Mouse (Mus musculus) kidney, adult 8-10 months (tissue): ENCODE measurements at regions not wholly inside any gene's neighbourhood (a gene's known extent, or its start where the extent isn't known, plus 50 kb on each side); places are given as distances from the start of the nearest gene placed in this dataset.
"Not testable (repeated sequence)": the region's sequence is repeated elsewhere in the genome, so short reads cannot be mapped to it uniquely, and the experiment has no call there.

Experiments
- DNase-seq, 2 experiments: peaks; one replicate each; pipeline ENCODE4 v3.0.0; 2022

DNA sequence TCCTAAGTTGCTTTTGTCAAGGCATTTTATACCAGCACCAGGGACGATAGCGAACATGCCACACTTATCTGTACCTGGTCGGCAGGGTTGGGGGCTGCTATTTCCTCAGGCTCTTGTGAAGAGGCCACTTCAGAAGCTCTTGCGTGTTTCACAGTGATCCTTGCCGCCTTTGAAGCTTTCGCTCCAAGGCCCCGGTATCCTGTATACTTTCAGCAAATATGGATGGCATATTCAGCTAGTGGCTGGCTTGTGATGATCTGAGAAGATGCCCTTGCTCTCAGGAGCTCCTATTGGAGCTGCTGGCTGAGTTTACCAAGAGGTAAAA lies 186.8 kb downstream of the 1810013L24Rik start:
- no peak for DNase-seq

DNA sequence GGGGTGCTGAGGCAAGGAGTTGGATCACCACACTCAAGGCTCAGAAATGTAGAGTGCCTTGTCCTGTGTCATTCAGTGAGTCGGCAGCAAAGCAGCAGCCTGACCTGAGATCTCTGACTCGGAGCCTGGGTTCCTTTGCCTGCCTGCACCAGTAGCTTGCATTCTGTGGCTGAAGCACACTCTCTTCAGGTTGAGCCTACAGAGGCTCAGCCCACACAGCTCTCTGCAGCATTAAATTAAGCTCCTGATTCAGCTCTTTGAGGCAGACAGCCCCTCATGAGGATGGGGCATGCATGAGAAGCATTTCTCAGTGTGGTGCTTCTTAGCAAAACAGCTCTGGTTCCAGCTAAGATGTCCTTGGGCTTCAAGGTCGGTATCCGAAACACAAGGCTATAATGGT lies 200.8 kb downstream of the 1810013L24Rik start:
- no peak for DNase-seq

DNA sequence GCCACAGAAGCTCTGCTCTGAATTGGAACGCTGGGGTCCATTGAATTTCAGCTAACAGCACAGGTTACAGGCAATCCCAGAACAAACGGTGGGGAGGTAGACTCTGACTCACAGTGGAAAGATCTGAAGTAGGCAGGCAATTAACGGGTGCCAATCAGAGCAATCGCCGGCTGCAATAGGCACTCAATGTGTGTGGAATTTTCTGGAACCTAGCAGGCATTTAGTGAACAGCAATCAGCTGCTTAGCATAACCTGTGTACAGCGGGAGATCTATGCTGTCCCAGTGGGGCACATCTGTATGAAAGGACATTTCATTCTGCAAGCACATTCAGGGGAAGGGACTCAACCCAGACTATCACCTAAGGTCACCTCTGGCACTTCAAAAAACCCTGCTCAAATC lies 213.4 kb downstream of the 1810013L24Rik start:
- DNase-seq, result no peak

DNA sequence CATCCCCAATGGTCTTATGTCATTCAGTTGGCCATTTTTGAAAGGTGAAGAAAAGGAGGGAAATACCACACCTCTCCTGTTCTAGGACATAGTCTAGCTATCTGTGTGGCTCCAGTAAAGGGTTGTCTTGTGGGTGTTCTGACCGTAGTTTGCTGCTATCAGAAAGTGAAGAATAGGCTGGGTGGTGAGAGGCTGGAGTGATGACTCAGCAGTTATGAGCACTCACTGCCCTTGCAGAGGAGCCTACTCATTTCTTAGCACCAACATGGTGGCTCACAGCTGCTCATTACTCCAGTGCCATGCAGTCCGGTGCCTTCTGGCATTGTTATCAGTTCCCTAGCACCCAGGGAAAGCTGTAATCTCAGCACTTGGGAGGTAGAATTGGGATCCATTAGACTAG lies 217.0 kb downstream of the 1810013L24Rik start:
- DNase-seq, result no peak

DNA sequence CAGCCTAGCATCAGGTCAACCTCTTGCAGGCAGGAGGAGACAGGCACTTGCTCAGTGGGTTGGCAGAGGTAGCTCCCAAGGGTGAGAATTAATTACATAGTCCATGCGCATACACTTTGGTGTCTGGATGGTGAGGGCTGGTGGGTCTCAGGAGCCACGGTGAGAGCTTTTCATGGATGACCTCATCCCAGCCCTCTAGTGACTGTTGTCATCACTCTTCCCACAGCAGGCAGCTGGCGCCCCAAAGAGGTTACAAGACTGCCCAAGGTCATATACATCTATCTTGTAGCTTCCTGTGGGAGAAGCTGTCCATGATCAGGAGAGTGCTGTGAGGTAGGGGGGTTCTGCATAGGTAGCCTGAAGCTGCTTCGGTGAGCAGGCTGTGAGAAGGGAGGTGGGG lies 224.5 kb downstream of the 1810013L24Rik start:
- DNase-seq, result no peak

DNA sequence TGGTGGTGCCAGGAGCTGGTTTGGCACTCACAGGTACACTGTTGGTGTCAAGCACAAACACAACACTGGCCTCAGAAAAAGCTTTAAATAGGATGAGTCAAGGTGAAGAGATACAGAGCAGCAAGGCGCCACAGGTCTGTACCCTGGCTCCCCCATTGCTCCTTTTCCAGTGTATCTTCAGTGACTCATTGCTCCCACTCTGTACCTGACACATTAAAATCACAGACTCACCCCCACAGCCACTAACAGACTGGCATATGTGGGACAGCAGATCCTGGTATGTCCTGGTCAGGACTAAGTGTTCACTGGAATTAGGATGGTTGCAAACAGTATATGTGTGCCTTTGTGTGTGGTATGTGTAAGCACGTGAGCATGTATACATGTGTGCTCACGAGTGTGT lies 226.5 kb downstream of the 1810013L24Rik start:
- no peak for DNase-seq

DNA sequence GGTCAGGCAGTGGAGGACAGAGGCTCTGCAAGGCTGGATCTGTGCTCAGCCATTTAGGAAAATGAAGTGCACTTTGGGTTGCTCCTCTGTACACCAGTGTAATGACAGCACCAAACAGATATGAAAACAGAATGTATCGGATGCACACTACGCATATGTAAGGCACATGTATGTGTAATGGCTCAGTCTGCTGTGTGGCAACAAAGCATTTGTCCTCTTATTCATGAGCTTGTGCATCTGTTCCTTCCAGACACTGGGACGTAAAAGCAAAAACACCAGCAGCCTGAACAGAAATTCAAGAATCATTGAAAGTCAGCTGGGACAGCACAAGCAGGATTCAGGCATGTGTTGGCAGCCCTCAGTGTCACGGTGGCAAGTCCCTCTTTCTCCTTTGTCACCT lies 241.6 kb downstream of the 1810013L24Rik start:
- DNase-seq, result no peak

DNA sequence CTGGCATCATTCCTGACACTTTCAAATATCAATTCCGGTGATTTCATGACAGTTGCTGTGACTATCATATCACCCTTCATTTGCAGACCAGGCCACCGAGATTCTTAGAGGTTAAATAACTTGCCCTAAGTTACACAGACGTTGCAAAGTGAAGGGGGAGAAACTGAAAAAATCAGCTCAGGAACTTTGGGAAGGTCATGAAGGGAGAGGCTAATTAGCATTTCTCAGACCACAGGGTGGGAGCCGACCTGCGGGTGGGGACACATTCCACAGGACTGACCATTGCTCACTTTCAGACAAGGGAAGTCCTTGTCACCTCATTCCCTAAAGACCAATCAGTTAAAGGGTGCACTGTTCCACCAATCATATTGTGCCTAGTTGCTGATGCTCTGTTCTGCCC lies 242.1 kb downstream of the 1810013L24Rik start:
- DNase-seq, result not testable (repeated sequence)

DNA sequence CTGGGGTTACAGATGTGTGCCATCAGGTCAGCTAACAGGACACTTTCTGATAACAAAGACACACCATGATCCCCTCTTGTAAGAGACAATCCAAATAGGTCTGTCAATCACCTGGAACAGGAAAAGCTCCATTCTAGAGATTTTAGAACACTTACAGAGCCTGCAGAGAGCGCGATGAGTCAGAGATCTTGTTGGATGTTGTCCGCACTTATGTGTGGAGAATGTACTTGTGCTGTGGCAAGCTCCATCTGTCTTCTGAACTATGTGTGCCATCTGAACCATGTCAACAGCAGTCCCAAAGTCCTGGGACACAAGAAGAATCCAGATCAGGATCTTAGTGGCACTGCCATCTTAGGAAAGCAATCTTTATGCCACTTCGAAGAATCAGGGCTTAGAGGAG lies 244.4 kb downstream of the 1810013L24Rik start:
- DNase-seq, result no peak

DNA sequence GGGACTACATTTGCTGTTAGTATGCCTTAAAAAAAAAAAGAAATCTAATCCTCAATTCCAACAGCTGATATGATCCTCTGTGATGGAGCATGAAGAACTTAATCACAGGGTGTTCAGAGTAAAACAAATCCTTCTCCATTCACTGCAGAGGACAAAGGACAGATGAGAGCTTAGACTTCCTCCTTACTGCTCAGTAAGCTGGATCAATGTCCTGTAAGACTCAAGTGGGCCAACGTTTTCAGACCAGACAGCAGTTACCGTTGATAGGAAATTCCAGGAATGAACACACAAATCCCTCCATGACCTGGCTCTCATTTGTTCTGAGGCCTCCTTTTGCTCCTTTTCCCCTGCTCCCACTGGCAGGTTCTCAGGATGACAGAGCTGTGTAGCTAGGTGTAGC lies 247.6 kb downstream of the 1810013L24Rik start:
- DNase-seq, result no peak

DNA sequence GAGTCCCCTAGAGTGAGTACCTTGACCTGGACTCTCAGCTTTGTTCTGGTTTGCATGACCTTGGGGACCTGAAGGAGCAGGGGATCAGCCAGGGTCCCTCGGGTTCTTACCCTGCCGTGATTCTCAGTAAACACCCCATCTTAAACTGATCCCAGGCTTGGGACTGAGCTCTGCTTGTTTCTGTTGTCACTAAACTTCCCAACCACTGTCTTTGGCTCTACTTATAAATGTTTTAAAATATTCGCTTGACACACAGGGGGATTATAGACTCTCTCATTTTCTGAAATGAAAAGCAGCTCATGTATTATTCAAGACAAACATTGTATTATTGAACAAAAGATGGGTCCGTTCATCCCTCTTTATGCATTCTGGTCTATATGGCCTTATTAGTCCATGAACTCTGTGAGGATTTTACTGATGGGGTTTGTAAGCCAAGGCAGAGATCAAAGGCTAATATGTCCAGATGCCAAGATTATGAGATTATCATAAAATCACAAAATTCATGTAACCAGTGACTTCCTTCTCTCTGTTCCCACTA lies 248.6 kb downstream of the 1810013L24Rik start:
- no peak for DNase-seq

DNA sequence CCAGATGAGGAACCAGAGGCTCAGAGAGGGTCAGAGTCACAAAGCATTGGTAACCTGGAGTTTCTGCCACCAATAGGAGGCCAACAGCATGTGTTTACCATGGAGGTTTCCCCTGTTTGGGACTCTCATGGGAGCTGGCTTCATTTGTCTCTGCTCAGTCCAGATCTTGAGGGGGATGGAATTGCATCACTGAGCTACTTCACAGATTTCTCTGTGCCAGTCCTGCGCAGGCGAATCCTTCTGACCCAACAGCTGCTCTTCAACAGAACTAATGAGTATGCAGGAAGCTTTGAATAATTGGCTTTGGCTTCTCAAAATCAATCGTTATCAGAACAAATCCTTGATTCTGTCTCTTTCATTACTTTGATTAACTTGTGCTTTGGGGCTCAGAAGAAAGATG lies 253.1 kb downstream of the 1810013L24Rik start:
- no peak for DNase-seq

DNA sequence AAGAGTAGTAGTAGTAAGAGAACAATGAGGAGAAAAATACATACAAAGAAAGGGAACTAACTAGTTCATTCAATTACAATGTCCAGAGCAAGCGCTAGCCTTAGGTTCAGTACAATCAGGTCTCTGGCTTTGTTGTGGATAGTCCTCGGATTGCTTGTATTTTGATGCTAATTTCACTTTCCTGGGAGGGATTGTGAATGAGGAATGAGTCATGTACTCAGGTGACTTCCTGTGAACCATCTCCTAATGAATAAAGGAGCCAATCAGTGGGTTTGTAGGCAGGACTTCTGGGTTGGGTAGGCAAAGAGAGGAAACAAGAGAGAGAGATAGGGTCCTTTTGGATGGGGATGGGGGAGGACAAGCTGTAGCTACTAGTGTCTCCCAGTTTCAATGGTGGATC lies 253.8 kb downstream of the 1810013L24Rik start:
- no peak for DNase-seq

DNA sequence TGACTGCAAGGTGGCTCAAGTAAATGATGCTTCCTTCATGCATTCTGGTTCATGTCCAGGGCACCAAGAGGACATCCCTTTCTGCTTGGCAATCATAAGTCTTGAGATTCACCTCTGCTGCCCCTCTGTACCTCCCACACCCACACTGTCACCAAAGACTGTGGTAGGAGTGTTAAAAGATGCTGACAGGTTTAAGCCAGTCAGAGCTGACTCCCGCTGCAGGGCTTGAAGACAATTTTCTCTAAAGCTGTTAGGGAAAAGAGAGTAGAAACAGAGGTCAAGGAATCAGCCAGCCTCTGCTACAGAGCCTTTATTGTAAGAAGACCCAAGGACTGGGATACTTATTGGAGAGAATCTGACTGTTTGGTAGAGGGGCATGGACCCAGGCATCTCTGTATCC lies 254.7 kb downstream of the 1810013L24Rik start:
- no peak for DNase-seq

DNA sequence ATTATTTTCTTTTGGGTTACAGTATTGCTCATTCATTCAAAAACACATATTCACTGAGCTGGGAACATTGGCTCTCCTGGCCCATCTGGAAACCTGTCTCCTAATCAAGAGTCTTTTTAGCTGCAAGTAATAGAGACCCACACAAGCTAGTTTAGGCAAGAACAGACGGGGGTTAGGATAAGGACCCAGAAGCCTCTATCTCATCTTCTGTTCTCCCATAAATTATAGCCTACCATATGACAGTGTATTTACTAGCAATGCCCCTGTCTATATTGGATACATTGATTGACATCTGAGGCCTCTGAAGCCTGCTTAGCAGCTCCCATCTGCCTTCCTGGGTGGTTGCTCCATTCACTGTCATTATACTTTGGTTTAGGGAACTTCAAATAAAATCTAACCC lies 255.2 kb downstream of the 1810013L24Rik start:
- DNase-seq, result no peak

DNA sequence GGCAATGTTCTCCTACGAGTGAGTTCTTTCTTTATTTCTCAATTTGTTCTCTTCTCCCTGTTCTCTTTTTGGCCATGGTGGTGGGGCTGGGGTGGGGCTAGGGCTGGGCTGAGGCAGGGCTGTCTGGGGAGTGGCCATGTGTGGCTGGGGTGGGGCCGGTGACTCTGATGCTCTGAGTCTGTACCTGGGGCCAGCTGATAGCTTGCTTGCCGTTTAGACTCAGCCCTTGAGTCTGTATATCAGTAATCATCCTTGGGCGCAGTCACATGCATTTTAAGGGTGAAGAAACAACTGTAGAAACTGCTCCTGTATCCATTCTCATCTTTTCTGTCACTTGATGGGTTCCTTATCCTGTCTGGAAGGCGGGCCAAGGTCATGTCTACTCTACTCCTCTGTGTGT lies 256.1 kb downstream of the 1810013L24Rik start:
- no peak for DNase-seq

DNA sequence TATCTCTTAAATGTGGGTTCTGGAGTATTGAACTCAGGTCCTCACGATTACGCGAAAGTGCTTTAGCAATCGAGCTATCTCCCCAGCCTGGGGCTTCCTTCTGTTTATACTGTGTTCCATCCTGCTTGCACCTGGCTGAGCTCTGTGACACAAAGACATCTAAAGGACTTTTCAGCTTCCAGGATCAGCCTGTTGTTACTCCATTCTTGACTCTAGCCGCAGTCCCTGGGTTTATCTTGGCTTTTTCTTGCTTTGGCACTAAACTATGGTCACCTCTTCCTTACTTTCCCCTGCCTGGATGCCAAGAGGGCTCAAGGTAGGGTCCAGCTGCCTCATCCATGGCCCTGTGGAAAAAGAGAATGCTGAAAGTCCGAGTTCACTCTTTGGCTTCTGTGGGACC lies 261.9 kb downstream of the 1810013L24Rik start:
- DNase-seq, result no peak

DNA sequence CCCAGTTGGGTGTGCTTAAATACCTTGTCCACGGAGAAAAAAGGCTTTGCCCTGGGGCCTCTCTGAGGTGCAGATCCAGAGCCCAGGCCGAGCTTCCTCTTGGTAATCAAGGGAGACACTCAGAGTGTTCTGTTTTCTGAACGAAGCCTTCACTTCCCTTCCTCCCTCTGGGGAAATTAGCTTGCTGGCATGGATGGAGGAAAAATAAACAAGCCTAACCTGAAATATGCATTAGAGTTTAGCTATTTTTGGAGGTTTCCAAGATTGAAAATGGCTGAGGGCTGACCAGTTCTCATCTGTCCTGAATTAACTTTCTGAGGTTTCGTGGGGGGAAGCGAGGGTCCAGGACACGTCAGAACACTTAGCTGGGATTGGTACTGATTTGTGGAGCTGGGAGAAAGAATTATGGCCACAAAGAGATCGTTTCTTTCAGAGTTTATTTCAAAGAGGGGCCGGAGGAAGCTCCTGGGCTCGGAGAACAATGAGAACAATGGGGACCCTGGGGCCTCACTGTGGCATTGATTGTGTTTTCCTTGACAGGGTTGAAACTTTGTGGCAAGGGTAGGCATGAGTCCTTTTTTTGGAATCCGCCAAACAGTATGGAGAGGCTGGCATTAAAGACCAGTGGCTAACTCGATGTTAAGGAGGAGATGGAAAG lies 262.4 kb downstream of the 1810013L24Rik start:
- no peak for DNase-seq

DNA sequence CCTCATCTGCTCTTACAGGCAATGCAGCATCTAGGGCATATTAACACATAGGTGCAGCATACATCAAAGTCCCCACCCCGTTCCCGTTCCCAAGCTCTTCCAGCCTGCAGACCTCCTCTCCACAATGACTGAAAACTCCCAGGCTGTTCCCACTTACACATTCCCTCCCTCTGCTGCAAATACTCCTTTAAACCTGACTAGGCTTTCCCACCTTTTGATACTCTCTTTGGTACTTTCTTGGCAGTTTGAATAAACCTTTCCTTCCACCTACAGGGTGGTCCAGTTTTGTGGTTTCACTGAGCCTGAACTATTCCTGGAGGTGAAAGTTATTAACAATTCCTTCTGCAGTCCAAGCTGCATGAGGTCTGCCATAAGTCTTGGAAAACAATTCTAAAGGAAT lies 263.7 kb downstream of the 1810013L24Rik start:
- DNase-seq, result no peak

DNA sequence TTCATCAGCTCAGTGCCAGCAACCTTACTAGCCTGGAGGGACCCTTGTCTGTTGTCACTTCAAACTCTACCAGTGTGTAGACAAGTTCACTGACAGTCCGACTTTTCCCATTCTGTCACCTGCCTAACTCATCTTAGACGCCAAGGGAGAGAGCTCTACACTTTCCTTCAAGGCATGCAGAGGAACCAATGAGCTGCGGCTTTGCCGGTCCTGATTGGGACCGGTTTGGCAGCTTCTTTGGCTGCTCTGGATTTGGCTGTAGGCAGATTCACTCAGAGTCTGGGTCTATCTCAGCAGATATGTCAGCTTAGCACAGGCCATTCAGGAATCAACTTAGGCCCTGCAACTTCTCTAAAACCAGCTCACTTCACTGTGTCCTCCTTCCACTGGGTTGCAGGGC lies 264.3 kb downstream of the 1810013L24Rik start:
- DNase-seq, result no peak

DNA sequence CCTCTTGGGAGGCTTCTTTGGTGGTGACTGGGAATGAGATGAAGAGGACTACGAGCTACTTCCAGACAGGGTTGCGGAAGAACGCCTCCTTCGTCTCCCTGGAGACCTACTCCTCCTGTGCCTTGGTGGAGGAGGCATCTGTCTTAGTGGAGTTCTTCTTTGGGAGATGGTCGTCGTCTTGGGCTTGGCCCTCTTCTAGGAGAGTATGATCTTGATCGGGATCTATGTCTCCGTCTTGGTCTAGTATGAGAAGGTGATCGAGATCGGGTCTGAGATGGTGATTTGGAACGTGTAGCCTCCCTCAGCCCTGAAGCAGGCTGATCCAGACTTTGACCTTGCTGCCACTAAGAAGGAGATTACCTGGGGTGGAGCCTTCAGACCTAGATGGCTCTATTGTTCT lies 276.3 kb downstream of the 1810013L24Rik start:
- DNase-seq, result no peak

DNA sequence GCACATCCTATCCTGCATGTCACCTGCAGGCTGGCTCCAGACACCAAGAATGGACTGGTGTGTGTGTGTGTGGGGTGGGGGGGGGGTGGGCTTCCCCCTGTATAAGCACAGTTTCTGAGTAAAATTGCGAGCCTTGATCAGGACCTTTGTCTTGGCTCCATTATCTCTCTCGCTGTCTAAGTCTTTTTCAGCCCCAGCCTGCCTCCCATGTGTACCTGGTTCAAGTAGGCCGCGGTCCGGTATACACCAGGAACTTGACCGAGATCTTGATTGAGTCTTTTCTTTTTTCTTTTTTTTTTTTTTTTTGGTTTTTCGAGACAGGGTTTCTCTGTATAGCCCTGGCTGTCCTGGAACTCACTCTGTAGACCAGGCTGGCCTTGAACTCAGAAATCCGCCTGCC lies 276.8 kb downstream of the 1810013L24Rik start:
- DNase-seq, result not testable (repeated sequence)

DNA sequence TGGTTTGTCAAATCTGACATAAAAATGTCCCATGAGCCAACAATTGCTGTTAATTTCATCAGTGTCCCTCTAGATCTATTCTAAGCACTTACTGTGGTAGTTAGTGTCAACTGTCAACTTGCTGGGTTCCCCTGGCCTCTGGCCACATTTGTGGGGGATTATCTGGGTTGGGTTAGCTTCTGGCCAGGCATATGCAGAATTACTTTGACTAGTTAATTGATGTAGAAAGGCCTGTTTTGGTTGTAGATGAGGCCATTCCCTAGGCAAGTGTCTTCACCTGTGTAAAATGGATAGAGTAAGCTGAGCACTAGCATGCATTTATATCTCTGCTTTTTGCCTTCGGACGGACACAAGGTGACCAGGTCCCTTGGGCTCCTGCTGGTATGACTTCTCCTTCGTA lies 283.9 kb downstream of the 1810013L24Rik start:
- DNase-seq, result no peak

DNA sequence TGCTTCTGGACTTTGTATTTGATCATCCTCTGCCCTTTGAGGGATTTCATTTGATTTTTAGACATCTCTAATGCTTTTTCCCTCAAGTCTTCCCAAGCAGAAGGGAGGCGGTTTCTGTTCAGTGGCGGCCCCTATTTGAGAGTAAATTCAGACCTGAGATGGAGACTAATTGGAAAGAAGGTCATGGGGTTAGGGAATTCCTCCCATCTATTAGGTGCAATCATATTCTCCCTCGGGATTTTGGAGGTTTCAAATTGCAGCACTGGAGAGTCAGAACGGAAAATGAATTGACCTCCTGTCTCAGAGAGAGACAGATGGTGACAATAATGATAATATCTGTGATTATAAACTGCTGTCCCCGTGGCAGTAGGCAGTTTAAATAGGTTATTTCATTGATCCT lies 285.6 kb downstream of the 1810013L24Rik start:
- DNase-seq, result no peak

DNA sequence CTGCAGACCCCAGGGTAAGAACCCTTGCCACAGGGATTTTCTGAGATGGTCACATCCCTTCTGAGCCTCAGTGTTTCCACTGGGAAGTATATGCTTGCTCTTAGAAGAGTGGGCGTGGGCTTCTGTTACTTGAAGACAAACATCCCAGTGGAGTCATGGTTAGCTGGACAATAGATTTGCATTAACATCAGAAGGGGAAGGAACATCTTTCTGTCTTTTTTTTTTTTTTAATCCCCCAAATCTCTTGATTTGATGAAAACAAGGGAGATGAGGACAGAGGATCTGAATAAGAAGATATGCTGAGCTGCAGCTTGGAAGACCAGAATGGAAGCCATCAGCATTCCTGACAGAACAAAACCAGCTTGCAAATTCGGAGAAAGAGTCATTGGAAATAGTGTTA lies 291.7 kb downstream of the 1810013L24Rik start:
- DNase-seq, result no peak

DNA sequence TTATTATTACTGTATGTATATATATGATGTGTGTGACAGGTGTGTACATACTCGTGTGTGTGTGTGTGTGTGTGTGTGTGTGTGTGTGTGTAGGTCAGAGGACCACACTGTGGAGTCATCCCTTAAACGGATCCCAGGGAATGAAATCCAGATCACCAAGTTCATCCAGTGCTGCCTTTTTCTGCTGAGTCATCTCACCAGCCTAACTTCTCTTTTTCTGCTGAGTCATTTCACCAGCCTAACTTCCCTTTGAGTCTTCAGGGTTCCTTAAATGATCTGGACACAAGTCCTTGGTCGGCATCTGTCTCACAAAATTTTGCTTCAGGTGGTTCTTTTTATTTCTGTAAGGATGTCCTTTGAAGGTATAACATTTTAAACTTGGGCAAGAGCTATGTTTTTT lies 302.2 kb downstream of the 1810013L24Rik start:
- no peak for DNase-seq
